Mouse (Mus musculus): Measurements from ENCODE around the gene Nppb. TPM values are rescaled to one million over a fixed set of nuclear protein-coding genes. Genes with fewer than 3 reads are reported as not detected.

The Nppb gene
- polyA plus RNA-seq (2017; shearing (Covaris generic)): not detected

DNA sequence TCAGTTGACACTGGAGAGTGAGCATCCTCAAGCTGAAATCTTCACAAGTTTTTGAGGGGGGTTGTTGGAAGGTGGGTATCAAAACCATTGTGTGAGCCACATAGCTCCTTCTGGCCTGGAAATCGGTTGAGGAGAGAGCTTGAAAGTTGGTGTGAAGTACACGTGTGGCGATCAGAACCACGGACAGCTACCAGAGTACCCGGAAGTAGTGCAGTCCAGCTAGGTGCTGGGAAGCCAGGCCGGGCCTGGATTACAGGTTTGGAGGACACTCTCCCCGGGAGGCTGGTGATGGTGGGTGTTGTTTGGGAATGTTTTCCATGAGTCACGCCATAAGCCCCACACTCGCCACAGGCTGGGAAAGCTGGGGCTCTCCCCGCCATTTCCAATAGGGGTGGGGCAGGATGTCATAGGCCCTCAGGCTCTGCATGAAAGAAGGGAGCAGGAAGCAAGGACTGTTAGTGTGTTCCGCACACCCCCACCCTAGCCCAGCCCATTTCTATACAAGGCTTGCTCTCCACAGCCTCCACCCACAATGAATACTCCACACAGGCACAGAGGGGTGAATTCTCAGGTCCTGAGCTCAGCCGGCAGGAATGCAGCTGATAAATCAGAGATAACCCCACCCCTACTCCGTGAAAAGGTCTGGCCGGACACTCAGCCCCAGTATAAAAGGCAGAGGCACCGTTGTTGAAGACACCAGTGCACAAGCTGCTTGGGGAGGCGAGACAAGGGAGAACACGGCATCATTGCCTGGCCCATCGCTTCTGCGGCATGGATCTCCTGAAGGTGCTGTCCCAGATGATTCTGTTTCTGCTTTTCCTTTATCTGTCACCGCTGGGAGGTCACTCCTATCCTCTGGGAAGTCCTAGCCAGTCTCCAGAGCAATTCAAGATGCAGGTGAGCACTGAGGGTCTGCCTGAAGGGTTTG is at the start of gene Nppb:
Gene Nppb (plus strand): TSS at position 584 of the 928 bp plus-strand sequence.

DNA sequence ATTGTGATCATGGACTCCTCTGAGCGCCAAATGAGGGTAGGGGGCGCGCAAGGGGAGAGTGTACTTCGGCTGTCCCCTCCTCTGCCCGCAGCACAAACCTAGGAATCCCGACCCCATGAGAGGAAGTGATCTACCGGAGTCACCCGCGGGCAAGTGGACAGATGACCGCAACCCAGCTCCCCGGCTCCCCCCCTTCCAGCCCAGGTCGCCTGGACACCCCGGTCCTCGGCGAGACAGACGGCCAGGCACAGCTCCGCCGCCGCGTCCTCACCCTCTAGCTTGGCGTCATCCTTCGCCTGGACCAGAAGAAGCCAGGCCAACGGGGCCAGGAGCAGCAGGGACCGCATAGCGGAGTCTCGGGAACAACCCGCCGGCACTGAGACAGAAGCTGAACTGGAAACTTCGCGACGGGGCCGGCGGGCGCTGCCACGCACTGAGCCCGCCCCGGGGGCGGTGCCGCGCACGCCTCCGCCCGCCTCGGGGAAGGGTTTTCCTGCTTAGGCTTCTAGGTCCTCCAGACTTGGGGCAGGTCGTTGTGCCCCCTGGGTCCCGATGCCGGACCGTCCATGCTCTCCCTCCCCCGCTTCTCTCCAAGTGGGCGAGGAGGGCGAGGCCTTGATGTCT is 49.1 kb upstream of the Nppb start, which contains the start of gene Plod1:
Gene Plod1 (minus strand): TSS at position 437 of the 624 bp plus-strand sequence.

DNA sequence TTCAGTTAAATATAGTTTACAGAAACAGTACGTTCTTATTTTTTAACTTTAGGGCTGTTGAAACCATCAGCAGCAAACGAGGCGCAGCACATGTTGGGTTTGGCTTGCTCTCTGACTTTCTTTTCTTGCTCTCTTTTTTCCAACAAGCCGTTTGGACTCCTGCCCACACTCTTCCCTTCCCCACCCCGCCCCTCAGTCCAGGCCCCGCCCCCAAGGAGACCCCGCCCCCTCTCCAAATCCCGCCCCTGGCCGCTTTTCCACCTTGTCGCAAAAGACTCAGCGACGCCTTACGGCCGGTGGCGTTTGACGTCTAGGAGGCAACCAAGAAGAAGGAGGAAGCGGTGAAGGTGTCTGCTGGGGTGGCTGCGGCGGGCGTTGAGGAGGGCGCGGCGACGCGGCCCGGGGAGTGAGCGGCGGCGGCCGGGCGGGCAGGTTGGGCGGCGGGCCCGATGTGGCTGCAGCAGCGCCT is 45.0 kb upstream of the Nppb start, which contains the start of gene 2510039O18Rik:
Gene 2510039O18Rik (plus strand): TSS at position 320 of the 469 bp plus-strand sequence.

DNA sequence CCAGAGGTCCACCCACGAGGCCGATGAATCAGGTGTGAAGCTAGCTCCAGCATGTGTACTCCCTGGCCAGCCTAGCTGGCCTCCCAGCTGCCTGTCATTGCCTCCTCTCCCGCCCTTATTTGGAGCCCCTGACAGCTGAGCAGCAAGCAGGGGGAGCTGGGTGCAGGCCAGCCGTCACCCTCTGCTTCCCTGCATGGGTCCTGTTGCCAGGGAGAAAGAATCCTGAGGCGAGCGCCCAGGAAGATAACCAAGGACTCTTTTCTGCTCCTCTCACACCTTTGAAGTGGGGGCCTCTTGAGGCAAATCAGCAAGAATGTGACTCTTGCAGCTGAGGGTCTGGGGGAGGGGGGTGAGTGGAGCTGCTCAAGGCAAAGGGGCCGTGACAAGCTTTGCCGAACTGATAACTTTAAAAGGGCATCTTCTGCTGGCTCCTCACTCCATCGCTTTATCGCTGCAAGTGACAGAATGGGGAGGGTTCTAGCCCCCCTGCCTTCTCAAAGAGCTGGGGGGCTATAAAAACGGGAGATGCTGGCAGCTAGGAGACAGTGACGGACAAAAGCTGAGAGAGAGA is 14.7 kb downstream of the Nppb start, which contains the start of gene Nppa:
Gene Nppa (plus strand): TSS at position 521 of the 571 bp plus-strand sequence.

Other genes with a start within 250 kb of the Nppb start
- 32.1 TPM for gene Zfp984, start 176.0 kb upstream of the Nppb start, polyA plus RNA-seq (2017; shearing (Covaris generic))
- 6.2 TPM for gene Zfp933, start 137.4 kb upstream of the Nppb start, polyA plus RNA-seq (2017; shearing (Covaris generic))
- 115 TPM for gene Miip, start 117.0 kb upstream of the Nppb start, polyA plus RNA-seq (2017; shearing (Covaris generic))
- gene Fv1, start 116.8 kb upstream of the Nppb start, polyA plus RNA-seq (2017; shearing (Covaris generic)): 4.8 TPM
- 51.4 TPM for gene Mfn2, start 81.1 kb upstream of the Nppb start, polyA plus RNA-seq (2017; shearing (Covaris generic))
- gene Plod1, start 49.0 kb upstream of the Nppb start, polyA plus RNA-seq (2017; shearing (Covaris generic)): 10.1 TPM
- 2.8 TPM for gene 2510039O18Rik, start 44.9 kb upstream of the Nppb start, polyA plus RNA-seq (2017; shearing (Covaris generic))
- gene Nppa, start 14.9 kb downstream of the Nppb start, polyA plus RNA-seq (2017; shearing (Covaris generic)): not detected
- gene Clcn6, start 53.0 kb downstream of the Nppb start, polyA plus RNA-seq (2017; shearing (Covaris generic)): 7.8 TPM
- gene Mthfr, start 53.3 kb downstream of the Nppb start, polyA plus RNA-seq (2017; shearing (Covaris generic)): 23.0 TPM
- 26.2 TPM for gene Agtrap, start 102.2 kb downstream of the Nppb start, polyA plus RNA-seq (2017; shearing (Covaris generic))
- gene Mad2l2, start 144.6 kb downstream of the Nppb start, polyA plus RNA-seq (2017; shearing (Covaris generic)): 44.0 TPM
- gene Draxin, start 144.9 kb downstream of the Nppb start, polyA plus RNA-seq (2017; shearing (Covaris generic)): not detected
- 45.7 TPM for gene Fbxo6, start 166.4 kb downstream of the Nppb start, polyA plus RNA-seq (2017; shearing (Covaris generic))
- gene Fbxo44, start 174.7 kb downstream of the Nppb start, polyA plus RNA-seq (2017; shearing (Covaris generic)): 3.1 TPM
- gene Fbxo2, start 174.8 kb downstream of the Nppb start, polyA plus RNA-seq (2017; shearing (Covaris generic)): not detected